Mouse (Mus musculus): ENCODE data around the gene Cbr1.

Cbr1 gene

GRCm38 (mm10) chr16:93605553-93605952 lies at the start of gene Cbr1:
Gene Cbr1, plus strand, starts transcription at chr16:93605853.
- peak; percentile 0 for DNase-seq (ENCODE audit: low read depth, low spot score)

GRCm38 (mm10) chr16:93557646-93558045 lies 48.0 kb upstream of the Cbr1 start:
- DNase-seq (ENCODE audit: low read depth, low spot score) = no peak

DNA sequence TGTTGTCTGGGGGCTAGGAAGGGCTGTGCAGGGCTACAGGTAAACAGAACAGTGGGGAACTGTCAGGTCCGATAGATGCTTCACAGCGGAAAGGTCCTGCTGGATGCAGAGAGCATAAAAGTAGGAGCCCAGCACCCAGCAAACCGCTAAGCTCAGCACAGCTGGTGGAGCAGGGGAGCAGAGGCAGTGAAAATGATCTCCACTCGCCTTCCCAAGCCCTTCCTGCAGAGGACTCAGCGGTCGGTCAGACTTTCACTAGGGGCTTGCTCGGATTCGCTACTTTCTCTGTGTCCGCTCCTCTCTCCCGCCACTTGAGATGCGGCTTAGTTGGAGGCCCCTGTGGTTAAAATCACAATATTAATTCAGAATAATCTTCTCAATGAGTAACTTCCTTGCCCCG lies 47.2 kb upstream of the Cbr1 start:
- no peak for DNase-seq (ENCODE audit: low read depth, low spot score)

DNA sequence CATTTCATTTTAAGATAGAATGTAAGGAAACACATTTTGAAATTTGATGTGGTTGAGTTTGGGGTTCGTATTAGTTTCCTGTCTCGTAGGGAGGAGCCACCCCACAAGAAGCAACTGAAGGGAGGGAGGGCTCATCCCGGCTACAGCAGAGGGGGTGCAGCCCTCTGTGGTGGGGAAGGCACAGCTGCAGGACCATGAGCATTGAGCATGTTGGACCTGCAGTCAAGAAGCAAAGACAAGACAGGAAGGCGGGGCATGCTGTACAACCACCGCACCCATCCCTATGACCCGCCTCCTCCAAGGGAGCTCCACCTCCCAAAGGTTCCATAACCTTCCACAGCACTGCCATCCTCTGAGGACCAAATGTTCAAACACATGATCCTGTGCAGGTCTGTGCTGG lies 33.3 kb upstream of the Cbr1 start:
- DNase-seq (ENCODE audit: low read depth, low spot score) = no peak

- no peak for DNase-seq (ENCODE audit: low read depth, low spot score)
These were observed 32.2 kb upstream of the Cbr1 start for GRCm38 (mm10) chr16:93573434-93573833.

GRCm38 (mm10) chr16:93574521-93575191 lies 31.0 kb upstream of the Cbr1 start:
- peak; percentile 57 for DNase-seq (ENCODE audit: low read depth, low spot score)

DNA sequence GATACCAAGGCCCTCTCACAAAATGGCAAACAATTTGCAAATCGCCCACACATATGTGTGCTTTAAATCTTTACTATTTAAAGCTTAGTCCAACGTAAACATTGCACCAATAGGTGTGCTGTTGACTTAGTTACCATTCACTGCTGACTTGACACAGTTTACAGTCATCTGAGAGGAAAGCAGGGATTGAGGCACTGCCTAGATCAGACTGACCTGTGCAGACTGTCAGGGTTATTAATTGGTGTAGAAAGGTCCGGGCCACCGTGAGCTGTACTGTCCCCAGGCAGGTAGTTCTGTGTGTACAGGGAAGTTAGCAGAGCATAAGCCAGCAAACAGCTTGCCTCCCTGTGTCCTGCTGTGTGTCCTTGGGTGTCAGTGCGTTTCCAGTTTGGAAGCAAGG lies 30.1 kb upstream of the Cbr1 start:
- no peak for DNase-seq (ENCODE audit: low read depth, low spot score)

DNA sequence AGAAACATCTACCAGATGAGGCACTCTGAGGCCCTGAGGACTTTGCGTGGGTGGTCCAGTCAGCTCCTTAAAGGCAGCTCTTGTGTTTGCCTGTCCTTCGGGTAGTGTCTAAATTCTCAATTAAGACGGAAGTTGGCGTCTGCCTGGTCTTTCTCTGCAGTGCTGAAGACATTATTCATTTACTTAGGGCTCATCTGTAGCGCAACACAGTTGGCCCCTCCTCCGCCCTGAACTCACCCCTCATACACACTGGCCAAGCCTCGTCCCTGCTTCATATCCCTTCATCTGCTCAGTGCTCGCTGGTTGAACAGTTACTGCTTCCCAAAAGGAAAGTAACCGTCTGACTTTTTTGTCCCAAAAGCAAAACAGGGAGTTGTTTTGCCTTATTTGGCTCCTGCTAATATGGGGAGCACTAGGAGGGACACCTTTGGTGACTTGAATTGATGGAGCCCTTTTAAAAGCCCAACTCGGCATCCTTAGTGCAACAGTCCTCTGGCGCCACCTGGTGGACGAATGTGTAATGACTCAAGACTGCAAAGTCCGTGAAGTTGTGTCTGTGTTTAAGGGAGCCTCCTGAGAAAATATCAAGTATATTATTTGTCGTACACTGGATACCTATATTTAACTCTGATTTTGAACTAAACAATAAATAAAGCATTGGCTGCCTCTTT lies 29.1 kb upstream of the Cbr1 start:
- peak; percentile 86 for DNase-seq (ENCODE audit: low read depth, low spot score)

- no peak for DNase-seq (ENCODE audit: low read depth, low spot score)
These were observed 27.2 kb upstream of the Cbr1 start for GRCm38 (mm10) chr16:93578346-93579005.

- no peak for DNase-seq (ENCODE audit: low read depth, low spot score)
These were observed 24.5 kb upstream of the Cbr1 start for GRCm38 (mm10) chr16:93581125-93581524.

DNA sequence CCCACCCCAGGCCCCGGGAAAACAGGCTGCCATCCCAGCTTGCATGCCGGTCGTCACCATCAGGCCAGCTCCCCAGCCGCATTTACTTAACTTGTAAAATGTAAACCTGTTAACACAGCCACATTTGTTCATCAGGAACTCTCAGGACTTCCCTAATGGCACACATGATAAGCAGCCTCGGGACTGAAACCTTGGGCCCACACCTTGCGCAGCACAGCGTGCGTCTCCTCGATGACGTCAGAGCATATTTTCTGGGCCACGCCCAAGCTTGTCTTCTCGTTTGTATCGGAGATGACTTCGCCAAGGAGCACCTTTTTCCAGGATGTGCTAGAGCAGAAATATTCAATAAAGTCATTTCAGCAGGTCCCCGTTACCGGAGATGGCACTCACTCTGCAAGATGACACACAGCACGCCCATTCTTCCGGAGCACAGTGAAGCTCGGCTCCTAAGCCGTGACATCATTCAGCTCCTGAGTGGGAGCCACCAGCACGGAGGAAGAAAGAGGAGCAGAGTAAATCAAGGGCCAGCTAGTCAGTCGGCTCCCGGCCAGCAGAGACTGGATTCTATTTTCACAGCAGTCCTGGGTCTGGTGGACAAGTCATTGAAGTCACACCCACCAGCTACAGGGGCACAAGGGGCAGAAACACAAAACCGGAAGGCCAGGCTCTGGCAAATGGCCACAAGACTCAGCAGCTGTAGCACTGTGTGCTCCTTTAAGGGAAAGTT lies 20.5 kb upstream of the Cbr1 start:
- peak; percentile 54 for DNase-seq (ENCODE audit: low read depth, low spot score)

- no peak for DNase-seq (ENCODE audit: low read depth, low spot score)
These were observed 19.9 kb upstream of the Cbr1 start for GRCm38 (mm10) chr16:93585703-93586205.

- DNase-seq (ENCODE audit: low read depth, low spot score) = peak; percentile 90
These were observed 19.3 kb upstream of the Cbr1 start for GRCm38 (mm10) chr16:93586382-93586781.

DNA sequence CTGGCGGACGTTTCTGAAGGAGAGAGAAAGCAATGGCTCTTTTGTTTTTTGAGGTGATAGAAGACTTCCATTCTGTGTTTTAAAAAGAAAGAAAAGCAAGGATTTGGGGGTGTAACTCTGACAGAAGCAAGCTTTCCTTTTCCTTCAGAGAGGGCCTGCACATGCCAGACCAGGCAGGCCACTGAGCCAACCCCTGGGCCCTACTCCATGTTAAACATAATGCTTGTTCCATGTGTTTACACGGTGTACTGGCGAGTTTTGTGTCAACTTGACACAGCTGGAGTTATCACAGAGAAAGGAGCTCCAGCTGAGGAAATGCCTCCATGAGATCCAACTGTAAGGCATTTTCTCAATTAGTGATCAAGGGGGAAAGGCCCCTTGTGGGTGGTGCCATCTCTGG lies 17.4 kb upstream of the Cbr1 start:
- no peak for DNase-seq (ENCODE audit: low read depth, low spot score)

- DNase-seq (ENCODE audit: low read depth, low spot score) = peak; percentile 83
These were observed 14.7 kb upstream of the Cbr1 start for GRCm38 (mm10) chr16:93590915-93591314.

DNA sequence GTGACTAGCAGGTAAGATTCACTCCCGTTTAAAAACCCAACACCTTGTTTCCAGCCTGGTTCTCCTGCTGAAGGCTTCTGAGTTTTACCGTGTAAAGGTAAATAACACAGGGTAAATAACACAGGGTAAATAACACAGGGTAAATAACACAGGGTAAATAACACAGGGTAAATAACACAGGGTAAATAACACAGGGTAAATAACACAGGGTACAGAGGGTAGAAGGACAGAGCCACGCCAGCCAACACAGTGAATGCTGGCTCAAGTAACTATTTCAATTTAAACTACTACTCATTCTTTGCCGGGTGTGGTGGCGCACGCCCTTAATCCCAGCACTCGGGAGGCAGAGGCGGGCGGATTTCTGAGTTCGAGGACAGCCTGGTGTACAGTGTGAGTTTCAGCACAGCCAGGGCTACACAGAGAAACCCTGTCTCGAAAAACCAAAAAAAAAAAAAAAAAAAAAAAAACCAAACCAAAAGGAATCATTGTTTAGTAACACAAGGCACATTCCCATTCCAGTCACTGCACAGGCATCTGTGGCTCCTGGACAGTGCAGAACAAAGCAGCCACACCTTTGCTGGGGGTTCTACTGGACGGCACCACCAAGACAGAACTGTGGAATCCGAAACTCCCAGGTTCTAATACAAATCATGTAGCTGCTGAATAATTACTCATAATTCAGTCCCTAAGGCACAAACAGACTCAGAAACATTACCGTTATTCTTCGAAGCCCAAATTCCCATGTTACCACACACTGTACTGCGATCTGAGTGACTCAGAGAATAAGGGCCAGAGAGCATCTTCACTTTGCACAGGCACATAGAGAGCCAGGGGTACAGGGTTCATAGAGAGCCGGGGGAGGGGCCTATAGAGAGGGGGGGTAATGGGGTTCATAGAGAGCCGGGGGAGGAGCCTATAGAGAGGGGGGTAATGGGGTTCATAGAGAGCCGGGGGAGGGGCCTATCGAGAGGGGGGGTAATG lies 13.9 kb upstream of the Cbr1 start:
- DNase-seq (ENCODE audit: low read depth, low spot score) = no peak

DNA sequence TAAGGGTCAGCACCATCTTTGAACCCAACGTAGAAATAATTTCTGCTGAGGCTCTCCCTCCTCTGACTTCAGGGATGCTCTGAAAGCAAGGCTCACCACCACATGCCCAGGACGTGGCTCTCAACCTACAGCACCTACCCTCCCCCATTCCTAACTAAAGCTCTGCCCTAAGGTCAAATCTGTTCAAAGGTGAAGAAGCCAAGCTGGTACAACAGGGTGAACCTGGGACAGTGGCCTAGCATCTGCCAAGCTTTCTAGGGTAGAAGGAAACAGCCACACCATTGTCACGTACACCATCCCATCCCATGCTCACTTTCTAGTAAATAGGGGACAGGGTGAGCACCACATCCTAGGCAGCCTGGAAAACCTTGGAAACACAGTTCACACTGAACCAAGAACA lies 12.9 kb upstream of the Cbr1 start:
- DNase-seq (ENCODE audit: low read depth, low spot score) = no peak

DNA sequence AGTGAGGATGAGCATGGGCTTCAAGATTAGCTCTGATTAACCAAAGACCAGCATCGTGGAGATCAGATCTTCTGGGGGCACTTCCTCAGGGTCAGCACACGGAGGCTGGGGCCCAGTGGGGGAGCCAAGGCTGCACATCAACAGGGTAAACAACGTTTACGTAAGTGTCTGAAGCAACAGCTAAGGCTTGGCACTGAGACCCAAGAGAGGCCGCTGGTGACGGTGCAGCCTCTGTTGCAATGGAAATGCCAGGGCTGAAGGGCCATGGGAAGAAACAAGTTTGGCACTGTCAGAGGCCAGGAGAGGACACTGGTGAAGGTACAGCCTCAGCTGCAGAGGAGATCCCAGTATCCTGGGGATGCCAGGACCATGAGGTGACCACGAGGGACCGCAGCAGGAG lies 12.2 kb upstream of the Cbr1 start:
- no peak for DNase-seq (ENCODE audit: low read depth, low spot score)

- no peak for DNase-seq (ENCODE audit: low read depth, low spot score)
These were observed 11.2 kb upstream of the Cbr1 start for GRCm38 (mm10) chr16:93594448-93594847.

DNA sequence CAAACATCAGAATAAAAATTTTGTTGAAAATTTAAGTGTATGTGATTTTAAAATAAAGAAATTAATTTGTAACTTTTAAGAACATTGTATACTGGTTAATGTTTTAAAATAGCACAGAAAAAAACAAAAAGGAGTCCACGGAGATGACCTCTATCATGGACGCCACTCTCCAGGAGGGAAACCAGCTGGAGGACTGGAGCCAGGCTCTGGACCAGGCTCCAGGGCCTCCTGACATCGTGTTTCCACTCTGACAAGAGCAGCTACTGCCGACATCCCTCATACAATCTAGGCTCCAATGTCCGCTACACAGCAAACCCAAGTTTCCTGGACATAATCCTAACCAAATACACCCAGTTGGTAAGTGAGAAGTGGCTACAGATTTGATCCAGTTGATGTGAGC lies 9.9 kb upstream of the Cbr1 start:
- DNase-seq (ENCODE audit: low read depth, low spot score) = no peak

- DNase-seq (ENCODE audit: low read depth, low spot score) = no peak
These were observed 8.8 kb upstream of the Cbr1 start for GRCm38 (mm10) chr16:93596807-93597206.
